ENCODE assay signal across 7 mouse cellular contexts in the genomic region with DNA sequence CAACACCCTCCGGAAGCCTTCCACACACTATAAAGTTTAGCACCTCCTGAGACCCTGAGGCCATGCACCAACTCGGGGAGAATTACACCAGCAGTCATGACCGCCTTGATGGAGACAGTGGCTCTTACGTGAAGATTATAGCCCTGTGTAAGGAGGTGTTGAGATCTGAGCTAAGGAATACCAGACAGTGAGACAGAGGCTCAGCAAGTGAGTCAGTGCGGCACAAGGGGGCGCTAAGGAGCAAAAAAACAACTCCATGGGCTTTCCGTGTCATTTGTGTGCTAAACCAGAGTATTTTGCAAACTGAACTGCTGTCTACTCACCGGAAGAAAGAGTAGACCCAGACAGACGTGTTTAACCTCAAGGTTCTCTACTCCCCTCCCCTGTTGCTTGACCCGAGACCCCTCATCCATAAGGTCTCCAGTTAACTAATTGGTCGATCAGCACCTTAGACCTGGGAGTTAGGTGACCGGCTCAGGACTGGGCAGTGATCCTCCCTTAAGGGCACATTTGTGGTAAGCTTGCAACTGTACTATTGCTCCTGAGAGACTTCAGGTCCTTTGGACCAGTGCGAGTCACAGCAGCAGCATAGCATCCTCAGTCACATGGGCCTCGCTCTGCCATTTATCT. TPM values are rescaled to one million over a fixed set of nuclear protein-coding genes. Genes with fewer than 3 reads are reported as not detected.
DNase-seq lines count a peak whose midpoint lies in the region; ATAC-seq and TF ChIP-seq lines count a peak whose summit lies in the region.

No protein-coding gene starts in this region.

- H3K9ac ChIP-seq in CH12.LX (ENCODE audit: insufficient read depth, low read depth): no peak overlapping the region

- ATAC-seq in activated CD4-positive, CD25-positive, alpha-beta regulatory T cell, adult 4 months: peak; percentile 76
- ATAC-seq in common myeloid progenitor, adult 5-6 weeks (replicated peaks; ENCODE audit: low read depth, poor library complexity, severe bottlenecking): peak; percentile 80

- DNase-seq in CH12.LX (ENCODE audit: extremely low read depth): peak; percentile 88
- peak; percentile 46 for DNase-seq in heart, adult 8-10 months (ENCODE audit: low spot score)
- peak; percentile 78 to 95 for DNase-seq in kidney, postnatal 36 days
- peak; percentile 73 for DNase-seq in lung, postnatal 25 days (ENCODE audit: low spot score)
- peak; percentile 37 for DNase-seq in spleen, adult 12 weeks (ENCODE audit: low spot score)

- TF ChIP-seq RAD21 in CH12.LX (IDR thresholded peaks at IDR 0.05; ENCODE audit: low read depth, low read length): peak; percentile 81

- peaks cover 0 to 10% of the 10 kb centered on the region in 2 experiments; a peak in 2 of 4 replicates for H3K4me1 ChIP-seq in CH12.LX (ENCODE audit: control insufficient read depth in 1 of 2, insufficient read depth in 2 of 2)

- H3K79me2 ChIP-seq in CH12.LX (replicated peaks; ENCODE audit: control insufficient read depth, extremely low read depth, insufficient read depth, poor library complexity, severe bottlenecking): no peaks in the 10 kb centered on the region

- no peaks in the 10 kb centered on the region for H3K9me3 ChIP-seq in CH12.LX (replicated peaks; ENCODE audit: low read length)

- no peak for TF ChIP-seq POLR2A in CH12.LX (IDR thresholded peaks at IDR 0.05; ENCODE audit: low read depth, low read length)

- H3K4me2 ChIP-seq in CH12.LX (ENCODE audit: insufficient read depth, low read depth, poor library complexity, severe bottlenecking): no peak overlapping the region; the same call in 1 of the 2 replicates

- no peak overlapping the region for H3K27ac ChIP-seq in CH12.LX (ENCODE audit: insufficient read depth, low read depth)

- no peak for TF ChIP-seq EP300 in CH12.LX (IDR thresholded peaks at IDR 0.05; ENCODE audit: low read length)

- in situ Hi-C loops in CH12.LX (cut with MboI; ENCODE audit: low pct_ligation_motif_present, low pct_unique_long_range_greater_than_20kb, low sequenced_read_pairs): loop anchor here (10.0 kb wide), 1 partner anchor 64 kb away; no protein-coding TSS in a partner anchor

- dilution Hi-C loops in CH12.LX (cut with MboI; ENCODE audit: extremely low pct_ligation_motif_present, extremely low pct_unique_long_range_greater_than_20kb, low sequenced_read_pairs): no loop called here

- peak; percentile 68 to 91 for TF ChIP-seq CTCF in CH12.LX (conservative IDR thresholded peaks at IDR 0.05 in 1 of 2, IDR thresholded peaks at IDR 0.05 in 1 of 2; ENCODE audit: low read depth in 2 of 2, low read length in 2 of 2)

- no peak overlapping the region for H3K4me3 ChIP-seq in CH12.LX (replicated peaks in 1 of 3; ENCODE audit: low read depth in 2 of 3, low read length in 2 of 3, poor library complexity in 1 of 3)

- peaks cover 6% of the 10 kb centered on the region for H3K27me3 ChIP-seq in CH12.LX (replicated peaks)

- no peaks in the 10 kb centered on the region for H3K36me3 ChIP-seq in CH12.LX (replicated peaks in 1 of 2; ENCODE audit: control insufficient read depth in 1 of 2, insufficient read depth in 1 of 2, low read length in 1 of 2)

TF ChIP-seq in CH12.LX, 34 proteins besides CTCF, POLR2A, EP300 and RAD21:
- TF ChIP-seq NELFE (IDR thresholded peaks at IDR 0.05; ENCODE audit: low read depth, low read length) (0 out of 2 replicates have a peak, but pooled peaks have one; percentile 21), JUND (conservative IDR thresholded peaks at IDR 0.05; ENCODE audit: low read depth, low read length) (0 out of 2 replicates have a peak, but pooled peaks have one; percentile 13), ZMIZ1 (IDR thresholded peaks at IDR 0.05; ENCODE audit: low read depth, low read length) (no peak), SMC3 (IDR thresholded peaks at IDR 0.05; ENCODE audit: low read depth, low read length) (peak; percentile 95), E2F4 (IDR thresholded peaks at IDR 0.05; ENCODE audit: insufficient replicate concordance, low read depth, low read length) (no peak), USF2 (conservative IDR thresholded peaks at IDR 0.05; ENCODE audit: low read depth, low read length) (no peak), ZC3H11A (IDR thresholded peaks at IDR 0.05; ENCODE audit: low read depth, low read length) (peak; percentile 75), MXI1 (IDR thresholded peaks at IDR 0.05; ENCODE audit: low read depth, low read length) (no peak), JUN (IDR thresholded peaks at IDR 0.05; ENCODE audit: insufficient read depth, low read depth, low read length) (no peak), HCFC1 (IDR thresholded peaks at IDR 0.05; ENCODE audit: low read depth, low read length) (no peak), SIN3A (IDR thresholded peaks at IDR 0.05; ENCODE audit: low read length) (no peak), NRF1 (IDR thresholded peaks at IDR 0.05; ENCODE audit: low read depth, low read length) (no peak), ETS1 (conservative IDR thresholded peaks at IDR 0.05; ENCODE audit: low read depth, low read length) (no peak), GABPA (IDR thresholded peaks at IDR 0.05; ENCODE audit: insufficient replicate concordance, low read depth, low read length) (no peak), PAX5 (IDR thresholded peaks at IDR 0.05; ENCODE audit: low read length) (no peak), ZKSCAN1 (IDR thresholded peaks at IDR 0.05; ENCODE audit: borderline replicate concordance, low read depth, low read length) (no peak), TBP (conservative IDR thresholded peaks at IDR 0.05; ENCODE audit: low read depth, low read length) (no peak), KAT2A (IDR thresholded peaks at IDR 0.05; ENCODE audit: insufficient replicate concordance, low read length) (no peak), MYC (IDR thresholded peaks at IDR 0.05; ENCODE audit: low read depth, low read length) (0 out of 2 replicates have a peak, but pooled peaks have one; percentile 15), UBTF (IDR thresholded peaks at IDR 0.05; ENCODE audit: low read depth, low read length) (no peak), CHD2 (IDR thresholded peaks at IDR 0.05; ENCODE audit: low read length) (no peak), POLR2AphosphoS2 (IDR thresholded peaks at IDR 0.05; ENCODE audit: low read depth, low read length) (no peak), RCOR1 (conservative IDR thresholded peaks at IDR 0.05; ENCODE audit: low read depth, low read length) (no peak), MAX (IDR thresholded peaks at IDR 0.05; ENCODE audit: low read length) (0 out of 2 replicates have a peak, but pooled peaks have one; percentile 17), ELF1 (IDR thresholded peaks at IDR 0.05; ENCODE audit: low read depth, low read length) (peak; percentile 41; the same call in 1 of the 2 replicates), BHLHE40 (IDR thresholded peaks at IDR 0.05; ENCODE audit: low read depth, low read length) (0 out of 2 replicates have a peak, but pooled peaks have one; percentile 16), IRF4 (IDR thresholded peaks at IDR 0.05; ENCODE audit: low read depth, low read length) (no peak; the same call in 1 of the 2 replicates), MEF2A (IDR thresholded peaks at IDR 0.05; ENCODE audit: borderline replicate concordance, low read depth, low read length) (no peak), MAZ (IDR thresholded peaks at IDR 0.05; ENCODE audit: low read depth, low read length) (no peak), ZNF384 (IDR thresholded peaks at IDR 0.05; ENCODE audit: low read depth, low read length) (no peak), MAFK (IDR thresholded peaks at IDR 0.05; ENCODE audit: insufficient replicate concordance, low read length) (no peak), TCF12 (IDR thresholded peaks at IDR 0.05; ENCODE audit: low read depth, low read length) (no peak), USF1 (IDR thresholded peaks at IDR 0.05; ENCODE audit: low read depth, low read length) (no peak)
TF ChIP-seq in CH12.LX: peak in this region for 8.

RNA-seq across cellular contexts. Expression of gene Azin2, which starts 8.9 kb away (rescaled TPM):
- total RNA-seq in CH12.LX (2012; rRNA removed): 0.63 and 1.7 TPM in 2 replicates
- 0.58 and 0.91 TPM in 2 replicates for total RNA-seq in CH12.LX (2014; rRNA removed)
- polyA plus RNA-seq in CH12.LX (2012; ENCODE audit: insufficient read length, low read depth): 2.1 and 2.4 TPM in 2 replicates
- under 1 TPM in 1 of 2 experiments, not detected in 1; 0.34 TPM for polyA plus RNA-seq in activated CD4-positive, CD25-positive, alpha-beta regulatory T cell, adult 4 months (2017; shearing (Covaris generic))
- 1.1 and 1.6 TPM in 2 replicates for total RNA-seq in common myeloid progenitor, adult 5-6 weeks (2017)
- 1 to 10 TPM; 2.5 to 5.5 (median 3.2) TPM for total RNA-seq in heart, adult 8-10 months (2022)

RNA-seq across cellular contexts. Expression of gene Ak2, which starts 20.6 kb away (rescaled TPM):
- total RNA-seq in CH12.LX (2012; rRNA removed): 269 and 278 TPM in 2 replicates
- total RNA-seq in CH12.LX (2014; rRNA removed): 280 and 293 TPM in 2 replicates
- 343 and 363 TPM in 2 replicates for polyA plus RNA-seq in CH12.LX (2012; ENCODE audit: insufficient read length, low read depth)
- polyA plus RNA-seq in activated CD4-positive, CD25-positive, alpha-beta regulatory T cell, adult 4 months (2017; shearing (Covaris generic)): 100 to 1,000 TPM in 1 of 2 experiments, 10 to 100 TPM in 1; 62.4 to 108 TPM
- 148 and 164 TPM in 2 replicates for total RNA-seq in common myeloid progenitor, adult 5-6 weeks (2017)
- total RNA-seq in heart, adult 8-10 months (2022): 10 to 100 TPM; 58.0 to 66.2 (median 62.3) TPM

Comparison
In these comparisons a context has a peak if more than half of its experiments do, and no peak if none do; other contexts are left out.
1. DNase-seq: peak in every context shown above with its lines; median percentile 88 in CH12.LX; 86 in kidney, postnatal 36 days; 73 in lung, postnatal 25 days; 46 in heart, adult 8-10 months; 37 in spleen, adult 12 weeks.